In the genomic region with DNA sequence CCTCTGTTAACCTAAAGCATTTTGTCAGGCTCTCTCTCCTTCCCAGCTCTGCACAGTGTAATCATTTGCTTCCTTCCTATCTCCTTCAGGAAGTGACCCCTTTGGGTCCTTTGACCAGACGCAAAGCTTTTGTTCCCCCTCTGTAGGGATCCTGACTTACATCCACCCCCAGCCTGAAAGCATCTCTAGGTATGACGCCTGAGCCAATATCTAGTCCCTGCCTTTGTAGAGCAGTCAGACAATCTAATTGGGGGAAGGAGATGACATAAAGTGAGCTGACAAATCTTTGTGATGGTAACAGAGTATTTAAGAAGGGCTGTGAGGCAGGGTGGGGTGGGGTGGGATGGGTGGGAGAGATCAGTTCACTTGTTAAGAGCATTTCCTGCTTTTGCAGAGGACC, we compare ENCODE assay signal across 17 mouse cellular contexts. TPM values are rescaled to one million over a fixed set of nuclear protein-coding genes. Genes with fewer than 3 reads are reported as not detected.
"Had no signal": no experiment of that assay in that cellular context is flagged by ENCODE, and none has a peak within 500 bp of the region (broad histone marks: within the 10 kb centered on the region; RNA-seq: fewer than 3 reads in every experiment).

No protein-coding gene starts in this region.

- H3K4me3 ChIP-seq: layer of hippocampus, adult 2 months; left cerebral cortex, adult 2 months; limb, embryonic 10.5 days; liver, embryonic 15.5 days; midbrain, embryonic 15.5 days; neural tube, embryonic 13.5 days had no signal

- DNase-seq: lung, adult 2 months; lung, postnatal 36 days; right cerebral cortex, postnatal 4 days; spleen, adult 18-20 months; thymus, postnatal 36 days had no signal

- H3K9me3 ChIP-seq: limb, embryonic 10.5 days; liver, embryonic 15.5 days; midbrain, embryonic 15.5 days; neural tube, embryonic 13.5 days had no signal

- H3K36me3 ChIP-seq: limb, embryonic 10.5 days; liver, embryonic 15.5 days; midbrain, embryonic 15.5 days; neural tube, embryonic 13.5 days had no signal

- ATAC-seq: lung, postnatal 0 days; midbrain, embryonic 15.5 days had no signal

- H3K27ac ChIP-seq: kidney, postnatal 0 days; layer of hippocampus, adult 2 months; left cerebral cortex, adult 2 months; limb, embryonic 10.5 days; liver, embryonic 15.5 days; midbrain, embryonic 15.5 days; neural tube, embryonic 13.5 days had no signal

- H3K4me1 ChIP-seq: liver, embryonic 15.5 days; midbrain, embryonic 15.5 days had no signal

- H3K27me3 ChIP-seq: liver, embryonic 15.5 days; midbrain, embryonic 15.5 days; neural tube, embryonic 13.5 days had no signal

RNA-seq across cellular contexts. Expression of gene Gm5134, which starts 48.3 kb away (rescaled TPM):
- total RNA-seq: layer of hippocampus, adult 2 months; layer of hippocampus, postnatal 14 days; left cerebral cortex, adult 2 months; left cerebral cortex, postnatal 14 days; monocyte, adult 5-6 weeks had no signal

RNA-seq across cellular contexts. Expression of gene Vpreb3, which starts 59.8 kb away (rescaled TPM):
- total RNA-seq: layer of hippocampus, adult 2 months; layer of hippocampus, postnatal 14 days; left cerebral cortex, adult 2 months; left cerebral cortex, postnatal 14 days; megakaryocyte progenitor cell, adult 5-6 weeks had no signal
